Mouse (Mus musculus): Measurements from ENCODE around the gene Rad51b.

- TF ChIP-seq CTCF (conservative IDR thresholded peaks at IDR 0.05; ENCODE audit: low read length) (no peak), POU5F1 (IDR thresholded peaks at IDR 0.05; ENCODE audit: borderline replicate concordance, low read length) (no peak), NANOG (IDR thresholded peaks at IDR 0.05; ENCODE audit: borderline replicate concordance, low read length) (no peak)
Observed at GRCm38 (mm10) chr12:79408677-79409076, 111.6 kb downstream of the Rad51b start.

Data from E14TG2a.4 (cell line).